Mouse (Mus musculus) megakaryocyte, embryonic 14.5 days (primary cell): ENCODE data around the gene Rex1bd.

Experiments used
- FLI1 ChIP-seq: IDR thresholded peaks from 2 replicates; pipeline ENCODE4 v1.6.1; 2012; ENCODE audit warnings: low read length, inconsistent platforms, mixed read lengths
- GATA1 ChIP-seq: IDR thresholded peaks from 3 replicates; pipeline ENCODE4 v1.6.1; 2012; ENCODE audit warnings: mixed read lengths, low read length, inconsistent platforms, borderline replicate concordance

DNA sequence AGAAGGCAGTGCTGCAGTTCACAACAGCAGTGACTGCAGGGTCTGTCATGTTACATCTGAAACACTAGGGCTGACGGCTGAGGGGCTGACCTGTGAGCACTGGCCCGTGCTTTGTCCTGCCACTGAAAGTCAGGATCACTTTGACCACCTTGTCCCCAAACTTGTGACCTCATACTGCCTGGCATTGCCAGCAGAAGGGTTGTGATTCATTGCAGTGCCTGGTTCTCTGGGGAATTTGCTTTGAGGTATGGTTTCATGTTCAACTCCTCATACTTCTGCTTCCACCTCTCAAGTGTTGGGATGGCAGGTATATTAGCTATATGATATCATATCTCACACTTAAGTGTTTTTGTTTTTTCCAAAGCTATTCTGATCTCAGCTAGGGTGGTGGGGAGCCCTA, 29.1 kb upstream of the Rex1bd start:
- TF ChIP-seq GATA1 (no peak), FLI1 (no peak)
